Mouse (Mus musculus): ENCODE data around the gene Tspan31. TPM values are rescaled to one million over a fixed set of nuclear protein-coding genes. Genes with fewer than 3 reads are reported as not detected.

The Tspan31 gene
- polyA plus RNA-seq, 1 experiment from 2014 or later, result 96.5 TPM

- Histone ChIP-seq H3K4me1 (ENCODE audit: control insufficient read depth, insufficient read depth, low read length) (no peaks in the 10 kb centered on the region; the same call in 1 of the 2 replicates), H3K27ac (ENCODE audit: low read depth, low read length) (no peak overlapping the region), H3K9me3 (ENCODE audit: control insufficient read depth, low read length) (no peaks in the 10 kb centered on the region), H3K36me3 (ENCODE audit: control insufficient read depth, insufficient read depth, low read length) (peaks cover 4% of the 10 kb centered on the region), H3K27me3 (ENCODE audit: control insufficient read depth, insufficient read depth, low read length) (peaks cover 36% of the 10 kb centered on the region), H3K4me2 (ENCODE audit: low read depth) (no peak overlapping the region), H3K4me3 (ENCODE audit: low read depth, low read length) (peak overlapping the region; percentile 3; the same call in 1 of the 2 replicates), H3K9ac (ENCODE audit: low read length) (no peak overlapping the region)
- ATAC-seq (ENCODE audit: insufficient read depth, low FRiP score, low TSS enrichment) (no peak), DNase-seq (ENCODE audit: low spot score) (no peak)
- 4% methylated on average over 35 of the region's 35 CpGs for WGBS
These were observed 21.3 kb downstream of the Tspan31 start for GRCm38 (mm10) chr10:127048608-127049394.

- Histone ChIP-seq H3K4me3 (ENCODE audit: low read depth, low read length) (peak within 1 kb of the TSS; percentile 3; the same call in 1 of the 2 replicates), H3K27me3 (ENCODE audit: control insufficient read depth, insufficient read depth, low read length) (peaks cover 36% of the 10 kb centered on the region), H3K4me1 (ENCODE audit: control insufficient read depth, insufficient read depth, low read length) (no peaks in the 10 kb centered on the region; the same call in 1 of the 2 replicates), H3K27ac (ENCODE audit: low read depth, low read length) (no peak within 1 kb of the TSS), H3K9ac (ENCODE audit: low read length) (peak within 1 kb of the TSS; percentile 22; the same call in 1 of the 2 replicates), H3K9me3 (ENCODE audit: control insufficient read depth, low read length) (no peaks in the 10 kb centered on the region), H3K4me2 (ENCODE audit: low read depth) (no peak within 1 kb of the TSS), H3K36me3 (ENCODE audit: control insufficient read depth, insufficient read depth, low read length) (peaks cover 4% of the 10 kb centered on the region)
- ATAC-seq (ENCODE audit: insufficient read depth, low FRiP score, low TSS enrichment), result no peak
- DNase-seq (ENCODE audit: low spot score), result no peak
- 24% methylated on average over 5 of the region's 5 CpGs for WGBS
These were observed 22.1 kb downstream of the Tspan31 start, which contains the start of gene Cyp27b1 for GRCm38 (mm10) chr10:127047954-127048353. Gene Cyp27b1 (plus strand): TSS chr10:127048250.

GRCm38 (mm10) chr10:127043187-127043586 is 26.9 kb downstream of the Tspan31 start:
- ATAC-seq (ENCODE audit: insufficient read depth, low FRiP score, low TSS enrichment) (no peak), DNase-seq (ENCODE audit: low spot score) (no peak)
- peaks cover 6% of the 10 kb centered on the region for H3K27me3 ChIP-seq (ENCODE audit: control insufficient read depth, insufficient read depth, low read length)
- no peak overlapping the region for H3K4me2 ChIP-seq (ENCODE audit: low read depth)
- H3K4me3 ChIP-seq (ENCODE audit: low read depth, low read length), result no peak overlapping the region
- H3K27ac ChIP-seq (ENCODE audit: low read depth, low read length), result no peak overlapping the region
- H3K9me3 ChIP-seq (ENCODE audit: control insufficient read depth, low read length), result no peaks in the 10 kb centered on the region
- no peak overlapping the region for H3K9ac ChIP-seq (ENCODE audit: low read length)
- H3K4me1 ChIP-seq (ENCODE audit: control insufficient read depth, insufficient read depth, low read length), result 0 out of 2 replicates have a peak, but pooled peaks cover 6% of the 10 kb centered on the region
- H3K36me3 ChIP-seq (ENCODE audit: control insufficient read depth, insufficient read depth, low read length), result peaks cover 4% of the 10 kb centered on the region
- 82% methylated on average over 6 of the region's 6 CpGs for WGBS

- DNase-seq (ENCODE audit: low spot score) (no peak), ATAC-seq (ENCODE audit: insufficient read depth, low FRiP score, low TSS enrichment) (no peak)
- H3K36me3 ChIP-seq (ENCODE audit: control insufficient read depth, insufficient read depth, low read length), result peaks cover 4% of the 10 kb centered on the region
- H3K27ac ChIP-seq (ENCODE audit: low read depth, low read length), result no peak overlapping the region
- WGBS, result 14% methylated on average over 5 of the region's 5 CpGs
- H3K4me1 ChIP-seq (ENCODE audit: control insufficient read depth, insufficient read depth, low read length), result 0 out of 2 replicates have a peak, but pooled peaks cover 6% of the 10 kb centered on the region
- no peaks in the 10 kb centered on the region; the same call in 1 of the 2 replicates for H3K27me3 ChIP-seq (ENCODE audit: control insufficient read depth, insufficient read depth, low read length)
- H3K9ac ChIP-seq (ENCODE audit: low read length), result peak overlapping the region; percentile 66
- peak overlapping the region; percentile 100 for H3K4me2 ChIP-seq (ENCODE audit: low read depth)
- peak overlapping the region; percentile 77 for H3K4me3 ChIP-seq (ENCODE audit: low read depth, low read length)
- H3K9me3 ChIP-seq (ENCODE audit: control insufficient read depth, low read length), result no peaks in the 10 kb centered on the region
These were observed 27.5 kb downstream of the Tspan31 start for GRCm38 (mm10) chr10:127042468-127043115.

- peak; percentile 93 for DNase-seq (ENCODE audit: low spot score)
- peak overlapping the region; percentile 77 for H3K4me3 ChIP-seq (ENCODE audit: low read depth, low read length)
- H3K4me1 ChIP-seq (ENCODE audit: control insufficient read depth, insufficient read depth, low read length), result 0 out of 2 replicates have a peak, but pooled peaks cover 6% of the 10 kb centered on the region
- peak; percentile 83 for ATAC-seq (ENCODE audit: insufficient read depth, low FRiP score, low TSS enrichment)
- no peaks in the 10 kb centered on the region for H3K27me3 ChIP-seq (ENCODE audit: control insufficient read depth, insufficient read depth, low read length)
- WGBS, result under 1% methylated on average over 44 of the region's 44 CpGs
- H3K4me2 ChIP-seq (ENCODE audit: low read depth), result peak overlapping the region; percentile 100
- H3K36me3 ChIP-seq (ENCODE audit: control insufficient read depth, insufficient read depth, low read length), result peaks cover 4% of the 10 kb centered on the region
- H3K27ac ChIP-seq (ENCODE audit: low read depth, low read length), result no peak overlapping the region
- peak overlapping the region; percentile 66 for H3K9ac ChIP-seq (ENCODE audit: low read length)
- no peaks in the 10 kb centered on the region for H3K9me3 ChIP-seq (ENCODE audit: control insufficient read depth, low read length)
These were observed 28.2 kb downstream of the Tspan31 start for GRCm38 (mm10) chr10:127041774-127042338.

- H3K27me3 ChIP-seq (ENCODE audit: control insufficient read depth, insufficient read depth, low read length), result no peaks in the 10 kb centered on the region
- 0 out of 2 replicates have a peak, but pooled peaks cover 6% of the 10 kb centered on the region for H3K4me1 ChIP-seq (ENCODE audit: control insufficient read depth, insufficient read depth, low read length)
- peak within 1 kb of the TSS; percentile 100 for H3K4me2 ChIP-seq (ENCODE audit: low read depth)
- peak within 1 kb of the TSS; percentile 66 for H3K9ac ChIP-seq (ENCODE audit: low read length)
- no peak within 1 kb of the TSS for H3K27ac ChIP-seq (ENCODE audit: low read depth, low read length)
- H3K4me3 ChIP-seq (ENCODE audit: low read depth, low read length), result peak within 1 kb of the TSS; percentile 77
- H3K36me3 ChIP-seq (ENCODE audit: control insufficient read depth, insufficient read depth, low read length), result peaks cover 4% of the 10 kb centered on the region
- H3K9me3 ChIP-seq (ENCODE audit: control insufficient read depth, low read length), result no peaks in the 10 kb centered on the region
- ATAC-seq (ENCODE audit: insufficient read depth, low FRiP score, low TSS enrichment) (peak; percentile 66), DNase-seq (ENCODE audit: low spot score) (peak; percentile 46)
- under 1% methylated on average over 28 of the region's 28 CpGs for WGBS
These were observed 28.7 kb downstream of the Tspan31 start, which contains the start of the genes Mettl1 and Eef1akmt3 for GRCm38 (mm10) chr10:127041274-127041766. Gene Mettl1 (plus strand): TSS chr10:127041414. Gene Eef1akmt3 (minus strand): TSS chr10:127041513.

GRCm38 (mm10) chr10:127040569-127041214 is 29.4 kb downstream of the Tspan31 start:
- H3K9ac ChIP-seq (ENCODE audit: low read length), result peak overlapping the region; percentile 66
- no peaks in the 10 kb centered on the region for H3K9me3 ChIP-seq (ENCODE audit: control insufficient read depth, low read length)
- 2% methylated on average over 20 of the region's 20 CpGs for WGBS
- ATAC-seq (ENCODE audit: insufficient read depth, low FRiP score, low TSS enrichment) (no peak), DNase-seq (ENCODE audit: low spot score) (no peak)
- peak overlapping the region; percentile 77 for H3K4me3 ChIP-seq (ENCODE audit: low read depth, low read length)
- H3K27me3 ChIP-seq (ENCODE audit: control insufficient read depth, insufficient read depth, low read length), result no peaks in the 10 kb centered on the region
- H3K36me3 ChIP-seq (ENCODE audit: control insufficient read depth, insufficient read depth, low read length), result peaks cover 4% of the 10 kb centered on the region
- 0 out of 2 replicates have a peak, but pooled peaks cover 6% of the 10 kb centered on the region for H3K4me1 ChIP-seq (ENCODE audit: control insufficient read depth, insufficient read depth, low read length)
- H3K27ac ChIP-seq (ENCODE audit: low read depth, low read length), result no peak overlapping the region
- H3K4me2 ChIP-seq (ENCODE audit: low read depth), result peak overlapping the region; percentile 100

- 0 out of 2 replicates have a peak, but pooled peaks cover 3% of the 10 kb centered on the region for H3K4me1 ChIP-seq (ENCODE audit: control insufficient read depth, insufficient read depth, low read length)
- no peak overlapping the region for H3K27ac ChIP-seq (ENCODE audit: low read depth, low read length)
- H3K9ac ChIP-seq (ENCODE audit: low read length), result no peak overlapping the region
- H3K9me3 ChIP-seq (ENCODE audit: control insufficient read depth, low read length), result no peaks in the 10 kb centered on the region
- ATAC-seq (ENCODE audit: insufficient read depth, low FRiP score, low TSS enrichment) (no peak), DNase-seq (ENCODE audit: low spot score) (no peak)
- H3K4me2 ChIP-seq (ENCODE audit: low read depth), result no peak overlapping the region
- H3K36me3 ChIP-seq (ENCODE audit: control insufficient read depth, insufficient read depth, low read length), result no peaks in the 10 kb centered on the region
- no peaks in the 10 kb centered on the region for H3K27me3 ChIP-seq (ENCODE audit: control insufficient read depth, insufficient read depth, low read length)
- no peak overlapping the region for H3K4me3 ChIP-seq (ENCODE audit: low read depth, low read length)
- whole genome bisulfite sequencing, result 66% methylated on average over 12 of the region's 12 CpGs
These were observed 32.4 kb downstream of the Tspan31 start for GRCm38 (mm10) chr10:127037641-127038040.
